Mouse (Mus musculus) midbrain, embryonic 14.5 days (tissue): ENCODE measurements around the gene Cdh16. TPM values are rescaled to one million over a fixed set of nuclear protein-coding genes. Genes with fewer than 3 reads are reported as not detected.

Experiments
- polyA plus RNA-seq: library from polyadenylated mRNA; unstranded; fragments of >200 nt; fragmentation: Nextera tagmentation; extraction: Ambion mirVana; gene quantifications from 2 replicates; pipeline ENCODE4 v1.2.1, GENCODE M21; 2014

Cdh16 gene
- polyA plus RNA-seq, 1 experiment from 2014 or later, result not detected

Other genes with a start within 250 kb of the Cdh16 start
- gene Cmtm4, start 228.6 kb downstream of the Cdh16 start, polyA plus RNA-seq, result 3.6 and 5.1 TPM in 2 replicates
- 69.1 and 103 TPM in 2 replicates for gene Dync1li2, start 181.3 kb downstream of the Cdh16 start, polyA plus RNA-seq
- 0.38 and 0.53 TPM in 2 replicates for gene Terb1, start 114.5 kb downstream of the Cdh16 start, polyA plus RNA-seq
- 113 and 122 TPM in 2 replicates for gene Nae1, start 89.8 kb downstream of the Cdh16 start, polyA plus RNA-seq
- 2.7 and 3.6 TPM in 2 replicates for gene Car7, start 89.7 kb downstream of the Cdh16 start, polyA plus RNA-seq
- 17.2 and 18.2 TPM in 2 replicates for gene Pdp2, start 32.9 kb downstream of the Cdh16 start, polyA plus RNA-seq
- gene Rrad, start 6.9 kb upstream of the Cdh16 start, polyA plus RNA-seq, result 2.5 and 3.6 TPM in 2 replicates
- 131 and 148 TPM in 2 replicates for gene Ciao2b, start 17.6 kb upstream of the Cdh16 start, polyA plus RNA-seq
- gene Ces2a, start 109.6 kb upstream of the Cdh16 start, polyA plus RNA-seq, result not detected in 2 replicates
- 0.38 TPM in 1 of 2 replicates, not detected in the other for gene Ces2b, start 207.2 kb upstream of the Cdh16 start, polyA plus RNA-seq
- gene Ces2c, start 222.7 kb upstream of the Cdh16 start, polyA plus RNA-seq, result not detected in 2 replicates